Mouse (Mus musculus) cortical plate, adult 2 months (tissue): ENCODE measurements at regions not wholly inside any gene's neighbourhood (a gene's known extent, or its start where the extent isn't known, plus 50 kb on each side); places are given as distances from the start of the nearest gene placed in this dataset.

Experiments
- H3K27ac ChIP-seq: fragments of 200-500 bp; 2 replicates; pipeline ENCODE4 v1.5.1; 2012; ENCODE audit warnings: low read length, control low read depth, inconsistent platforms; ENCODE audit not compliant: insufficient read depth
- H3K4me1 ChIP-seq: fragments of 200-500 bp; 2 replicates; pipeline ENCODE4 v1.6.1; 2011; ENCODE audit warnings: low read length; ENCODE audit not compliant: control insufficient read depth, insufficient read depth
- H3K4me3 ChIP-seq: fragments of 200-500 bp; 2 replicates; pipeline ENCODE4 v1.5.1; 2011; ENCODE audit warnings: mild to moderate bottlenecking, low read length, control low read depth; ENCODE audit not compliant: insufficient read depth
- CTCF ChIP-seq: fragments of 200-500 bp; IDR thresholded peaks from 2 replicates; pipeline ENCODE4 v1.5.1; 2011; ENCODE audit warnings: mild to moderate bottlenecking, control low read depth, low read length; ENCODE audit not compliant: insufficient read depth; ENCODE audit errors: extremely low read depth
- POLR2A ChIP-seq: fragments of 200-500 bp; IDR thresholded peaks from 2 replicates; pipeline ENCODE4 v1.6.1; 2011; ENCODE audit warnings: mild to moderate bottlenecking, low read length, control low read depth; ENCODE audit not compliant: insufficient read depth; ENCODE audit errors: extremely low read depth

- H3K4me1 ChIP-seq: no peaks in the 10 kb centered on the region
- H3K27ac ChIP-seq: no peak overlapping the region
- H3K4me3 ChIP-seq: no peak overlapping the region
- TF ChIP-seq POLR2A (no peak), CTCF (no peak)
Measured at GRCm38 (mm10) chr3:41493472-41493871, 62.1 kb upstream of the Jade1 start.

GRCm38 (mm10) chr3:41492727-41493392 is 62.7 kb upstream of the Jade1 start:
- no peak overlapping the region for H3K27ac ChIP-seq
- H3K4me3 ChIP-seq: no peak overlapping the region
- TF ChIP-seq POLR2A: no peak
- TF ChIP-seq CTCF: no peak
- no peaks in the 10 kb centered on the region for H3K4me1 ChIP-seq

GRCm38 (mm10) chr3:41492031-41492726 is 63.4 kb upstream of the Jade1 start:
- Histone ChIP-seq H3K27ac (no peak overlapping the region), H3K4me3 (no peak overlapping the region), H3K4me1 (no peaks in the 10 kb centered on the region)
- TF ChIP-seq CTCF: no peak
- TF ChIP-seq POLR2A: no peak

GRCm38 (mm10) chr3:41491185-41491584 is 64.3 kb upstream of the Jade1 start:
- H3K4me1 ChIP-seq: no peaks in the 10 kb centered on the region
- TF ChIP-seq POLR2A (no peak), CTCF (no peak)
- H3K27ac ChIP-seq: no peak overlapping the region
- no peak overlapping the region for H3K4me3 ChIP-seq

GRCm38 (mm10) chr3:41489998-41490397 is 65.5 kb upstream of the Jade1 start:
- TF ChIP-seq CTCF: no peak
- no peak for TF ChIP-seq POLR2A
- H3K27ac ChIP-seq: no peak overlapping the region
- no peaks in the 10 kb centered on the region for H3K4me1 ChIP-seq
- H3K4me3 ChIP-seq: no peak overlapping the region

- no peak overlapping the region for H3K27ac ChIP-seq
- no peak overlapping the region for H3K4me3 ChIP-seq
- H3K4me1 ChIP-seq: no peaks in the 10 kb centered on the region
- TF ChIP-seq POLR2A (no peak), CTCF (no peak)
Measured at GRCm38 (mm10) chr3:41489571-41489970, 66.0 kb upstream of the Jade1 start.

- Histone ChIP-seq H3K4me1 (no peaks in the 10 kb centered on the region), H3K4me3 (no peak overlapping the region), H3K27ac (no peak overlapping the region)
- no peak for TF ChIP-seq POLR2A
- no peak for TF ChIP-seq CTCF
Measured at GRCm38 (mm10) chr3:41488229-41488774, 67.2 kb upstream of the Jade1 start.

- H3K27ac ChIP-seq: no peak overlapping the region
- TF ChIP-seq CTCF: no peak
- no peak for TF ChIP-seq POLR2A
- no peaks in the 10 kb centered on the region for H3K4me1 ChIP-seq
- no peak overlapping the region for H3K4me3 ChIP-seq
Measured at GRCm38 (mm10) chr3:41484920-41485319, 70.6 kb upstream of the Jade1 start.

- no peak for TF ChIP-seq CTCF
- TF ChIP-seq POLR2A: no peak
- Histone ChIP-seq H3K27ac (no peak overlapping the region), H3K4me1 (no peaks in the 10 kb centered on the region), H3K4me3 (no peak overlapping the region)
Measured at GRCm38 (mm10) chr3:41483582-41483981, 71.9 kb upstream of the Jade1 start.
